Mouse (Mus musculus): ENCODE data around the gene Zfp143.

GRCm38 (mm10) chr7:110014272-110014671, 46.7 kb upstream of the Zfp143 start:
- TF ChIP-seq POLR2A (IDR thresholded peaks at IDR 0.05; ENCODE audit: insufficient read depth, low read length) (no peak), EP300 (IDR thresholded peaks at IDR 0.05; ENCODE audit: insufficient read depth, low read depth, low read length) (no peak)

All from ES-Bruce4 (cell line).